Mouse (Mus musculus) lung, embryonic 15.5 days (tissue): ENCODE measurements around the gene Panx1. TPM values are rescaled to one million over a fixed set of nuclear protein-coding genes. Genes with fewer than 3 reads are reported as not detected.

Experiments
- ATAC-seq: fragments of 200-750 bp; cut with Nextera tagmentation; 2 replicates; pipeline ENCODE4 v1.8.0; 2017; ENCODE audit warnings: moderate number of reproducible peaks, borderline replicate concordance; ENCODE audit not compliant: low FRiP score, low TSS enrichment; ENCODE audit errors: extremely low read depth
- H3K27ac ChIP-seq: fragments of 300-500 bp; sonication (generic); 2 replicates; pipeline ENCODE4 v1.5.1; 2015; ENCODE audit warnings: moderate library complexity, mild to moderate bottlenecking, inconsistent platforms
- H3K27me3 ChIP-seq: fragments of 300-500 bp; sonication (generic); 2 replicates; pipeline ENCODE4 v1.6.1; 2015; ENCODE audit warnings: inconsistent platforms
- H3K36me3 ChIP-seq: fragments of 300-500 bp; sonication (generic); 2 replicates; pipeline ENCODE4 v1.6.1; 2015; ENCODE audit warnings: inconsistent platforms
- H3K4me1 ChIP-seq: fragments of 300-500 bp; sonication (generic); 2 replicates; pipeline ENCODE4 v1.6.1; 2015; ENCODE audit warnings: inconsistent platforms
- H3K4me2 ChIP-seq: fragments of 300-500 bp; sonication (generic); 2 replicates; pipeline ENCODE4 v1.6.1; 2015; ENCODE audit warnings: inconsistent platforms, mild to moderate bottlenecking, moderate library complexity
- H3K4me3 ChIP-seq: fragments of 300-500 bp; sonication (generic); 2 replicates; pipeline ENCODE4 v1.5.1; 2015; ENCODE audit warnings: mild to moderate bottlenecking, inconsistent platforms
- H3K9ac ChIP-seq: fragments of 300-500 bp; sonication (generic); 2 replicates; pipeline ENCODE4 v1.6.1; 2015; ENCODE audit warnings: inconsistent platforms
- H3K9me3 ChIP-seq: fragments of 300-500 bp; sonication (generic); 2 replicates; pipeline ENCODE4 v1.6.1; 2016; ENCODE audit warnings: inconsistent platforms
- WGBS: fragments of 180-500 bp; shearing (Covaris S2); methylation state at CpG from one replicate; pipeline ENCODE4 v1.1.7; 2015; 5-methylcytosine and 5-hydroxymethylcytosine counted together
- polyA plus RNA-seq: library from polyadenylated mRNA; unstranded; fragments of >200 nt; fragmentation: Nextera tagmentation; extraction: Ambion mirVana; gene quantifications from 2 replicates; pipeline ENCODE4 v1.2.1, GENCODE M21; 2015

The Panx1 gene
- polyA plus RNA-seq, 1 experiment from 2014 or later = 31.7 TPM

DNA sequence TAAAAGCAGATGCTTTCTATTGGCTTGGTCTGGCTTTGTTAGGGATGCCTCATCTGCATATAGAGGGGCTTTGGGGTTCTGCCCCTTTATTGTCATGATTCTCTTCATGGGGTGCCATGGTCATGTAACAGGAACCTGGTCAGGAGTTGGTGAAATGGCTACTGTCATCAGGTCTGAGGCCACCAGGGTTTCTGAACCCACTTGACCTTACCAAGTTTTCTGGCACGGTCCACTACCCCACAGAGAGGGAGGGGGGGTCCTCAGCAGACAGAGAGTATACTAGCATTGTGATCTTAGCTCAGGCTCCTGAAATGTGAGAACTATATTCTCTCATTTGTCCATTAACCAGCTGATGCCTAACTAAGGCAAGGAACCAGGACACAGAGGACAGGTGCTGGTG is 82.5 kb downstream of the Panx1 start:
- no peaks in the 10 kb centered on the region for H3K36me3 ChIP-seq
- 69% methylated on average over 1 of the region's 1 CpGs for WGBS
- ATAC-seq = no peak
- no peaks in the 10 kb centered on the region for H3K27me3 ChIP-seq
- H3K9me3 ChIP-seq = no peaks in the 10 kb centered on the region
- no peak overlapping the region for H3K9ac ChIP-seq
- H3K4me2 ChIP-seq = no peak overlapping the region
- H3K4me3 ChIP-seq = no peak overlapping the region
- no peak overlapping the region for H3K27ac ChIP-seq
- no peaks in the 10 kb centered on the region for H3K4me1 ChIP-seq

DNA sequence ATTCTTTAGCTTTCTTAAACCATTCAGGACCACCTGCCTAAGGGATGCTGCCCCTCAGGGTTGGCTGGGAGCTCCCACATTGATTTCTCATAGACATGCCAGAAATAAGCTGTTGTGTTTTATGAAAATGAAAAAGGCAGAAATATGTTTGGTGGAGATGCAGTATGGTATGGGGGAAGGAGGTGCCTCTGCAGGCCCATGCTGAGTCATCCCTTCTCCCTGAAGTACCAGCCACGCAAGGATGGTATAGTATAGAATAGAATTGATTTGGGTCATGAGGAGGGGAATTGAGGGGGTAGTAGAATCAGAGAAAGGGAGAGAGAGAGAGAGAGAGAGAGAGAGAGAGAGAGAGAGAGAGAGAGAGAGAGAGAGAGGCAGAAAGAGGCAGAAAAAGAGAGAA is 90.6 kb downstream of the Panx1 start:
- Histone ChIP-seq H3K9me3 (no peaks in the 10 kb centered on the region), H3K4me3 (no peak overlapping the region), H3K36me3 (no peaks in the 10 kb centered on the region), H3K9ac (no peak overlapping the region), H3K27me3 (no peaks in the 10 kb centered on the region), H3K4me1 (no peaks in the 10 kb centered on the region), H3K27ac (no peak overlapping the region), H3K4me2 (no peak overlapping the region)
- no peak for ATAC-seq
- WGBS = 57% methylated on average over 1 of the region's 1 CpGs

Other genes starting within 250 kb of the Panx1 start
- 0.16 and 0.91 TPM in 2 replicates for gene Gpr83, start 185.3 kb downstream of the Panx1 start, polyA plus RNA-seq
- gene Izumo1r, start 141.5 kb downstream of the Panx1 start, polyA plus RNA-seq = 0.66 TPM in 1 of 2 replicates, not detected in the other
- gene Hephl1, start 66.6 kb upstream of the Panx1 start, polyA plus RNA-seq = not detected in 2 replicates
- gene Vstm5, start 193.6 kb upstream of the Panx1 start, polyA plus RNA-seq = 0.82 and 1.3 TPM in 2 replicates
- gene Med17, start 234.5 kb upstream of the Panx1 start, polyA plus RNA-seq = 34.4 and 35.7 TPM in 2 replicates